Mouse (Mus musculus): ENCODE results near the gene Lyst. TPM values are rescaled to one million over a fixed set of nuclear protein-coding genes. Genes with fewer than 3 reads are reported as not detected.

The Lyst gene
- total and polyA plus RNA-seq, 3 experiments = 1.2 to 31.4 (median 27.8) TPM

Other genes starting within 250 kb of the Lyst start
- gene Gpr137b, start 196.4 kb upstream of the Lyst start, total RNA-seq (2021) = 10 to 100 TPM; 30.4 to 41.0 TPM
- gene Gpr137b, start 196.4 kb upstream of the Lyst start, polyA plus RNA-seq (2012; rRNA removed) = 36.6 and 56.5 TPM in 2 replicates
- gene Nid1, start 152.8 kb upstream of the Lyst start, total RNA-seq (2021) = 10 to 100 TPM; 62.4 to 64.1 TPM
- gene Nid1, start 152.8 kb upstream of the Lyst start, polyA plus RNA-seq (2012; rRNA removed) = 68.3 and 74.0 TPM in 2 replicates
- 10 to 100 TPM; 14.7 to 16.2 TPM for gene Gng4, start 193.7 kb downstream of the Lyst start, total RNA-seq (2021)
- 15.6 and 27.6 TPM in 2 replicates for gene Gng4, start 193.7 kb downstream of the Lyst start, polyA plus RNA-seq (2012; rRNA removed)